Mouse (Mus musculus): ENCODE results near the gene Plin3. TPM values are rescaled to one million over a fixed set of nuclear protein-coding genes. Genes with fewer than 3 reads are reported as not detected.

Gene Plin3
- 51.4 and 59.0 TPM in 2 replicates for polyA plus RNA-seq (2015; fragmentation: Nextera tagmentation; extraction: Ambion mirVana)

GRCm38 (mm10) chr17:56292531-56293222 lies at the start of gene Plin3:
Plin3 (minus strand) TSS chr17:56292873.

GRCm38 (mm10) chr17:56325450-56326152 lies 32.9 kb upstream of the Plin3 start, which contains the start of gene Kdm4b:
Kdm4b (plus strand) TSS chr17:56326062.

GRCm38 (mm10) chr17:56303160-56303846 lies 10.6 kb upstream of the Plin3 start, which contains the start of gene Uhrf1:
Uhrf1 (plus strand) TSS chr17:56303321.

GRCm38 (mm10) chr17:56300186-56300585 lies 7.5 kb upstream of the Plin3 start, which contains the start of gene Arrdc5:
Arrdc5 (minus strand) TSS chr17:56300286.

GRCm38 (mm10) chr17:56276643-56277566 lies 15.8 kb downstream of the Plin3 start, which contains the start of gene Ticam1:
Ticam1 (minus strand) TSS chr17:56276786.

GRCm38 (mm10) chr17:56256239-56256881 lies 36.3 kb downstream of the Plin3 start, which contains the start of gene Fem1a:
Fem1a (plus strand) TSS chr17:56256810.

MicroRNA genes within 50 kb of the gene (microRNA counts, 519-probe panel; counts per million panel counts)
- 296 counts per million, percentile 58 among the panel's probes with 10 or more counts for microRNA mmu-miR-7b

Small RNAs within 50 kb of the gene (microRNA-seq; reads per million reads assigned to microRNA genes)
- gene Mir7b: 2.3 to 4.3 reads per million in 2 experiments

Other genes with a start within 250 kb of the Plin3 start
- 40.5 and 49.7 TPM in 2 replicates for gene Ubxn6, start 217.8 kb downstream of the Plin3 start, polyA plus RNA-seq (2015; fragmentation: Nextera tagmentation; extraction: Ambion mirVana)
- gene Hdgfl2, start 213.2 kb downstream of the Plin3 start, polyA plus RNA-seq (2015; fragmentation: Nextera tagmentation; extraction: Ambion mirVana): 55.9 and 57.9 TPM in 2 replicates
- 18.2 and 19.4 TPM in 2 replicates for gene Plin4, start 183.1 kb downstream of the Plin3 start, polyA plus RNA-seq (2015; fragmentation: Nextera tagmentation; extraction: Ambion mirVana)
- 74.6 and 107 TPM in 2 replicates for gene Plin5, start 175.3 kb downstream of the Plin3 start, polyA plus RNA-seq (2015; fragmentation: Nextera tagmentation; extraction: Ambion mirVana)
- gene Lrg1, start 170.9 kb downstream of the Plin3 start, polyA plus RNA-seq (2015; fragmentation: Nextera tagmentation; extraction: Ambion mirVana): 18.9 and 26.6 TPM in 2 replicates
- 3.8 and 5.9 TPM in 2 replicates for gene Sema6b, start 152.5 kb downstream of the Plin3 start, polyA plus RNA-seq (2015; fragmentation: Nextera tagmentation; extraction: Ambion mirVana)
- 4.4 and 5.3 TPM in 2 replicates for gene Tnfaip8l1, start 130.4 kb downstream of the Plin3 start, polyA plus RNA-seq (2015; fragmentation: Nextera tagmentation; extraction: Ambion mirVana)
- gene Mydgf, start 109.0 kb downstream of the Plin3 start, polyA plus RNA-seq (2015; fragmentation: Nextera tagmentation; extraction: Ambion mirVana): 48.0 and 53.9 TPM in 2 replicates
- gene Dpp9, start 74.0 kb downstream of the Plin3 start, polyA plus RNA-seq (2015; fragmentation: Nextera tagmentation; extraction: Ambion mirVana): 15.8 and 16.8 TPM in 2 replicates
- 62.2 and 73.4 TPM in 2 replicates for gene Fem1a, start 36.1 kb downstream of the Plin3 start, polyA plus RNA-seq (2015; fragmentation: Nextera tagmentation; extraction: Ambion mirVana)
- gene Ticam1, start 16.1 kb downstream of the Plin3 start, polyA plus RNA-seq (2015; fragmentation: Nextera tagmentation; extraction: Ambion mirVana): 2.5 TPM in 2 replicates
- gene Arrdc5, start 7.4 kb upstream of the Plin3 start, polyA plus RNA-seq (2015; fragmentation: Nextera tagmentation; extraction: Ambion mirVana): 0.14 TPM in 1 of 2 replicates, not detected in the other
- gene Uhrf1, start 10.4 kb upstream of the Plin3 start, polyA plus RNA-seq (2015; fragmentation: Nextera tagmentation; extraction: Ambion mirVana): 12.9 and 16.1 TPM in 2 replicates
- 11.6 and 12.8 TPM in 2 replicates for gene Kdm4b, start 33.2 kb upstream of the Plin3 start, polyA plus RNA-seq (2015; fragmentation: Nextera tagmentation; extraction: Ambion mirVana)
- 17.7 and 21.6 TPM in 2 replicates for gene Ptprs, start 183.6 kb upstream of the Plin3 start, polyA plus RNA-seq (2015; fragmentation: Nextera tagmentation; extraction: Ambion mirVana)
- gene Znrf4, start 219.6 kb upstream of the Plin3 start, polyA plus RNA-seq (2015; fragmentation: Nextera tagmentation; extraction: Ambion mirVana): not detected in 2 replicates